Mouse (Mus musculus) small intestine, adult 10 weeks (tissue): ENCODE measurements around the gene Cav1. TPM values are rescaled to one million over a fixed set of nuclear protein-coding genes. Genes with fewer than 3 reads are reported as not detected.

ENCODE experiments used
- polyA plus RNA-seq: library from polyadenylated mRNA; stranded (reverse); fragments of 350-450 nt; fragmentation: Illumina TruSeq; extraction: RNeasy Lipid Tissue Mini Kit (QIAGEN cat#74804); gene quantifications from one replicate; pipeline ENCODE4 v1.2.3, GENCODE M21; 2014; ENCODE audit warnings: low replicate concordance

Cav1 gene
- 94.7 TPM for polyA plus RNA-seq

GRCm38 (mm10) chr6:17305954-17306601, at the start of gene Cav1:
Gene Cav1 (plus strand): TSS chr6:17306335.

GRCm38 (mm10) chr6:17280939-17281756, 25.0 kb upstream of the Cav1 start, which contains the start of gene Cav2:
Gene Cav2 (plus strand): TSS chr6:17281185.

Other genes with a start within 250 kb of the Cav1 start
- gene Tes, start 241.2 kb upstream of the Cav1 start, polyA plus RNA-seq: 128 TPM
- 30.6 TPM for gene Cav2, start 25.1 kb upstream of the Cav1 start, polyA plus RNA-seq
- gene Met, start 157.5 kb downstream of the Cav1 start, polyA plus RNA-seq: 36.9 TPM